ENCODE assay signal across 24 mouse cellular contexts in genomic region chr6:125509783-125510182, GRCm38 (mm10). TPM values are rescaled to one million over a fixed set of nuclear protein-coding genes. Genes with fewer than 3 reads are reported as not detected.
DNase-seq lines count a peak whose midpoint lies in the region; ATAC-seq and TF ChIP-seq lines count a peak whose summit lies in the region.
"Had no signal": no experiment of that assay in that cellular context is flagged by ENCODE, and none has a peak within 500 bp of the region (broad histone marks: within the 10 kb centered on the region; RNA-seq: fewer than 3 reads in every experiment).

No protein-coding gene starts in this region.

- H3K9ac ChIP-seq in lung, postnatal 0 days (replicated peaks; ENCODE audit: low read depth): no peak overlapping the region
- H3K9ac ChIP-seq: embryonic facial prominence, embryonic 12.5 days; embryonic facial prominence, embryonic 15.5 days; forebrain, postnatal 0 days; hindbrain, embryonic 13.5 days; intestine, embryonic 15.5 days had no signal

- DNase-seq in right cerebral cortex, postnatal 36 days (ENCODE audit: low spot score in 2 of 2): no peak
- DNase-seq in kidney, adult 9 months: no peak
- no peak for DNase-seq in lung, postnatal 0 days (ENCODE audit: low spot score)
- DNase-seq: adrenal gland, postnatal 10 days; adrenal gland, postnatal 36 days; cerebellum, adult 11-12 months; cerebellum, adult 8-10 months; cerebellum, postnatal 10 days; forebrain, postnatal 0 days; gastrocnemius, adult 2 months; gastrocnemius, postnatal 14 days had no signal

- 55% methylated on average over 3 of the region's 3 CpGs for WGBS in lung, postnatal 0 days

- no peak for TF ChIP-seq EP300 in lung, postnatal 0 days (IDR thresholded peaks at IDR 0.05)

- ATAC-seq in common myeloid progenitor, adult 5-6 weeks (replicated peaks; ENCODE audit: low read depth, poor library complexity, severe bottlenecking): peak; percentile 70
- ATAC-seq in megakaryocyte, adult 5-6 weeks (ENCODE audit: poor library complexity, severe bottlenecking): peak; percentile 90
- peak; percentile 85 for ATAC-seq in monocyte, adult 5-6 weeks (replicated peaks; ENCODE audit: insufficient number of reproducible peaks, low FRiP score, low TSS enrichment, poor library complexity, severe bottlenecking)
- no peak for ATAC-seq in lung, postnatal 0 days
- ATAC-seq: forebrain, embryonic 14.5 days; forebrain, postnatal 0 days; hindbrain, embryonic 16.5 days; intestine, embryonic 15.5 days had no signal

- peak overlapping the region; percentile 76 for H3K27ac ChIP-seq in bone marrow macrophage, adult 2 months (ENCODE audit: insufficient read depth, low read depth, low read length)
- H3K27ac ChIP-seq in lung, postnatal 0 days (ENCODE audit: low read length): no peak overlapping the region
- H3K27ac ChIP-seq: embryonic facial prominence, embryonic 12.5 days; gastrocnemius, adult 2 months; heart, adult 2 months; heart, embryonic 10.5 days; hindbrain, embryonic 10.5 days; hindbrain, embryonic 13.5 days; intestine, embryonic 15.5 days had no signal

- H3K9me3 ChIP-seq in lung, postnatal 0 days (ENCODE audit: low read length): no peaks in the 10 kb centered on the region
- H3K9me3 ChIP-seq: embryonic facial prominence, embryonic 12.5 days; embryonic facial prominence, embryonic 15.5 days; heart, embryonic 10.5 days; hindbrain, embryonic 10.5 days; hindbrain, embryonic 13.5 days; intestine, embryonic 15.5 days had no signal

- no peak overlapping the region for H3K4me3 ChIP-seq in bone marrow macrophage, adult 2 months (ENCODE audit: insufficient read depth, low read length)
- H3K4me3 ChIP-seq in lung, postnatal 0 days (ENCODE audit: low read depth, low read length): no peak overlapping the region
- H3K4me3 ChIP-seq: embryonic facial prominence, embryonic 12.5 days; embryonic facial prominence, embryonic 15.5 days; gastrocnemius, adult 2 months; heart, adult 2 months; heart, embryonic 10.5 days; hindbrain, embryonic 10.5 days; hindbrain, embryonic 13.5 days; intestine, embryonic 15.5 days had no signal

- peaks cover 77% of the 10 kb centered on the region for H3K4me1 ChIP-seq in bone marrow macrophage, adult 2 months (ENCODE audit: control insufficient read depth, insufficient read depth, low read length)
- peaks cover 4% of the 10 kb centered on the region; the same call in 1 of the 2 replicates for H3K4me1 ChIP-seq in lung, postnatal 0 days (ENCODE audit: insufficient read depth, low read depth, low read length)
- H3K4me1 ChIP-seq: hindbrain, embryonic 13.5 days had no signal

- H3K36me3 ChIP-seq in lung, postnatal 0 days (ENCODE audit: insufficient read depth, low read length): no peaks in the 10 kb centered on the region
- H3K36me3 ChIP-seq: embryonic facial prominence, embryonic 12.5 days; embryonic facial prominence, embryonic 15.5 days; heart, embryonic 10.5 days; hindbrain, embryonic 10.5 days; hindbrain, embryonic 13.5 days; intestine, embryonic 15.5 days had no signal

- no peak for TF ChIP-seq CTCF in bone marrow macrophage, adult 2 months (IDR thresholded peaks at IDR 0.05; ENCODE audit: low read depth, low read length)
- no peak for TF ChIP-seq CTCF in lung, postnatal 0 days (IDR thresholded peaks at IDR 0.05)

- no peak for TF ChIP-seq POLR2A in bone marrow macrophage, adult 2 months (IDR thresholded peaks at IDR 0.05; ENCODE audit: borderline replicate concordance, low read depth, low read length)

- H3K27me3 ChIP-seq in lung, postnatal 0 days (replicated peaks; ENCODE audit: insufficient read depth, low read length): no peaks in the 10 kb centered on the region
- H3K27me3 ChIP-seq: embryonic facial prominence, embryonic 12.5 days; embryonic facial prominence, embryonic 15.5 days; hindbrain, embryonic 13.5 days; intestine, embryonic 15.5 days had no signal

- no peak overlapping the region for H3K4me2 ChIP-seq in lung, postnatal 0 days (replicated peaks; ENCODE audit: low read depth, low read length)
- H3K4me2 ChIP-seq: embryonic facial prominence, embryonic 12.5 days; embryonic facial prominence, embryonic 15.5 days; hindbrain, embryonic 13.5 days; intestine, embryonic 15.5 days had no signal

RNA-seq across cellular contexts. Expression of gene Cd9, which starts 15.2 kb away (rescaled TPM):
- 321 and 343 TPM in 2 replicates for polyA plus RNA-seq in bone marrow macrophage, adult 2 months (2012; ENCODE audit: insufficient read depth, insufficient read length, missing spikeins)
- 54.4 and 64.8 TPM in 2 replicates for total RNA-seq in common myeloid progenitor, adult 5-6 weeks (2017)
- 100 and 106 TPM in 2 replicates for total RNA-seq in megakaryocyte, adult 5-6 weeks (2015)
- 65.5 and 74.0 TPM in 2 replicates for total RNA-seq in megakaryocyte, adult 5-6 weeks (2017)
- total RNA-seq in monocyte, adult 5-6 weeks (2017): 490 to 606 TPM (median 578 TPM) in 3 replicates
- polyA plus RNA-seq in lung, postnatal 0 days (2015; fragmentation: Nextera tagmentation; extraction: Ambion mirVana): 962 and 974 TPM in 2 replicates

RNA-seq across cellular contexts. Expression of gene Vwf, which starts 36.8 kb away (rescaled TPM):
- polyA plus RNA-seq in bone marrow macrophage, adult 2 months (2012; ENCODE audit: insufficient read depth, insufficient read length, missing spikeins): 9.0 and 11.0 TPM in 2 replicates
- 15.3 and 16.7 TPM in 2 replicates for total RNA-seq in common myeloid progenitor, adult 5-6 weeks (2017)
- total RNA-seq in megakaryocyte, adult 5-6 weeks (2015): 0.18 and 1.6 TPM in 2 replicates
- total RNA-seq in megakaryocyte, adult 5-6 weeks (2017): 0.26 and 0.49 TPM in 2 replicates
- total RNA-seq in monocyte, adult 5-6 weeks (2017): 6.4 to 37.1 TPM (median 9.9 TPM) in 3 replicates
- polyA plus RNA-seq in lung, postnatal 0 days (2015; fragmentation: Nextera tagmentation; extraction: Ambion mirVana): 42.4 and 55.6 TPM in 2 replicates
